Mouse (Mus musculus): Measurements from ENCODE around the gene Ppp2r5c. TPM values are rescaled to one million over a fixed set of nuclear protein-coding genes. Genes with fewer than 3 reads are reported as not detected.

The Ppp2r5c gene
- polyA plus RNA-seq (2014; fragmentation: Nextera tagmentation; extraction: Ambion mirVana), result 131 and 138 TPM in 2 replicates

- 1% methylated on average over 63 of the region's 86 CpGs for WGBS
- H3K9ac ChIP-seq (ENCODE audit: low read length), result peak within 1 kb of the TSS; percentile 91
- peak; percentile 98 for ATAC-seq (ENCODE audit: insufficient number of reproducible peaks, insufficient read depth, low FRiP score, low read depth)
- H3K36me3 ChIP-seq (ENCODE audit: control insufficient read depth, insufficient read depth, low read length), result peaks cover 9% of the 10 kb centered on the region; the same call in 1 of the 2 replicates
- H3K4me1 ChIP-seq (ENCODE audit: control insufficient read depth in 2 of 2, insufficient read depth in 2 of 2, low read length in 2 of 2), result peaks cover 2 to 8% of the 10 kb centered on the region in 2 experiments; a peak in 2 of 4 replicates
- H3K27me3 ChIP-seq (ENCODE audit: control insufficient read depth, insufficient read depth, low read length), result 0 out of 2 replicates have a peak, but pooled peaks cover 4% of the 10 kb centered on the region
- no peaks in the 10 kb centered on the region for H3K9me3 ChIP-seq (ENCODE audit: control insufficient read depth, low read length)
- peak within 1 kb of the TSS; percentile 83 to 90 for H3K4me3 ChIP-seq (ENCODE audit: control insufficient read depth in 1 of 2, insufficient read depth in 1 of 2, low read depth in 1 of 2, low read length in 2 of 2)
- H3K27ac ChIP-seq (replicated peaks in 1 of 2; ENCODE audit: control insufficient read depth in 1 of 2, insufficient read depth in 1 of 2, low read depth in 2 of 2, low read length in 2 of 2), result peak within 1 kb of the TSS; percentile 96 to 98
- peak within 1 kb of the TSS; percentile 79 for H3K4me2 ChIP-seq (ENCODE audit: low read length)
These were observed at the start of gene Ppp2r5c for GRCm38 (mm10) chr12:110446290-110447170. TSS of gene Ppp2r5c (plus strand) at chr12:110447120.

GRCm38 (mm10) chr12:110398351-110398750, 48.6 kb upstream of the Ppp2r5c start:
- Histone ChIP-seq H3K9ac (ENCODE audit: low read length) (no peak overlapping the region), H3K27ac (replicated peaks in 1 of 2; ENCODE audit: control insufficient read depth in 1 of 2, insufficient read depth in 1 of 2, low read depth in 2 of 2, low read length in 2 of 2) (no peak overlapping the region), H3K4me3 (ENCODE audit: control insufficient read depth in 1 of 2, insufficient read depth in 1 of 2, low read depth in 1 of 2, low read length in 2 of 2) (no peak overlapping the region), H3K27me3 (ENCODE audit: control insufficient read depth, insufficient read depth, low read length) (peaks cover 4% of the 10 kb centered on the region; the same call in 1 of the 2 replicates), H3K9me3 (ENCODE audit: control insufficient read depth, low read length) (peaks cover 3% of the 10 kb centered on the region; the same call in 1 of the 2 replicates), H3K36me3 (ENCODE audit: control insufficient read depth, insufficient read depth, low read length) (no peaks in the 10 kb centered on the region), H3K4me1 (ENCODE audit: control insufficient read depth in 2 of 2, insufficient read depth in 2 of 2, low read length in 2 of 2) (no peaks in the 10 kb centered on the region), H3K4me2 (ENCODE audit: low read length) (no peak overlapping the region)
- WGBS, result 31% methylated on average over 8 of the region's 8 CpGs
- no peak for ATAC-seq (ENCODE audit: insufficient number of reproducible peaks, insufficient read depth, low FRiP score, low read depth)

GRCm38 (mm10) chr12:110399161-110399560, 47.8 kb upstream of the Ppp2r5c start:
- no peaks in the 10 kb centered on the region for H3K4me1 ChIP-seq (ENCODE audit: control insufficient read depth in 2 of 2, insufficient read depth in 2 of 2, low read length in 2 of 2)
- 75% methylated on average over 6 of the region's 6 CpGs for WGBS
- H3K9me3 ChIP-seq (ENCODE audit: control insufficient read depth, low read length), result peaks cover 3% of the 10 kb centered on the region; the same call in 1 of the 2 replicates
- peaks cover 4% of the 10 kb centered on the region; the same call in 1 of the 2 replicates for H3K27me3 ChIP-seq (ENCODE audit: control insufficient read depth, insufficient read depth, low read length)
- no peak for ATAC-seq (ENCODE audit: insufficient number of reproducible peaks, insufficient read depth, low FRiP score, low read depth)
- no peak overlapping the region for H3K4me2 ChIP-seq (ENCODE audit: low read length)
- H3K36me3 ChIP-seq (ENCODE audit: control insufficient read depth, insufficient read depth, low read length), result no peaks in the 10 kb centered on the region
- H3K9ac ChIP-seq (ENCODE audit: low read length), result no peak overlapping the region
- no peak overlapping the region for H3K4me3 ChIP-seq (ENCODE audit: control insufficient read depth in 1 of 2, insufficient read depth in 1 of 2, low read depth in 1 of 2, low read length in 2 of 2)
- H3K27ac ChIP-seq (replicated peaks in 1 of 2; ENCODE audit: control insufficient read depth in 1 of 2, insufficient read depth in 1 of 2, low read depth in 2 of 2, low read length in 2 of 2), result no peak overlapping the region

GRCm38 (mm10) chr12:110400936-110401335, 46.0 kb upstream of the Ppp2r5c start:
- H3K27ac ChIP-seq (replicated peaks in 1 of 2; ENCODE audit: control insufficient read depth in 1 of 2, insufficient read depth in 1 of 2, low read depth in 2 of 2, low read length in 2 of 2), result no peak overlapping the region
- H3K27me3 ChIP-seq (ENCODE audit: control insufficient read depth, insufficient read depth, low read length), result peaks cover 4% of the 10 kb centered on the region; the same call in 1 of the 2 replicates
- 81% methylated on average over 5 of the region's 5 CpGs for whole genome bisulfite sequencing
- no peak overlapping the region for H3K4me2 ChIP-seq (ENCODE audit: low read length)
- H3K9ac ChIP-seq (ENCODE audit: low read length), result no peak overlapping the region
- H3K9me3 ChIP-seq (ENCODE audit: control insufficient read depth, low read length), result peaks cover 3% of the 10 kb centered on the region; the same call in 1 of the 2 replicates
- no peak overlapping the region for H3K4me3 ChIP-seq (ENCODE audit: control insufficient read depth in 1 of 2, insufficient read depth in 1 of 2, low read depth in 1 of 2, low read length in 2 of 2)
- H3K4me1 ChIP-seq (ENCODE audit: control insufficient read depth in 2 of 2, insufficient read depth in 2 of 2, low read length in 2 of 2), result no peaks in the 10 kb centered on the region
- no peaks in the 10 kb centered on the region for H3K36me3 ChIP-seq (ENCODE audit: control insufficient read depth, insufficient read depth, low read length)
- ATAC-seq (ENCODE audit: insufficient number of reproducible peaks, insufficient read depth, low FRiP score, low read depth), result no peak

- H3K9me3 ChIP-seq (ENCODE audit: control insufficient read depth, low read length), result peaks cover 3% of the 10 kb centered on the region; the same call in 1 of the 2 replicates
- H3K4me3 ChIP-seq (ENCODE audit: control insufficient read depth in 1 of 2, insufficient read depth in 1 of 2, low read depth in 1 of 2, low read length in 2 of 2), result no peak overlapping the region
- H3K27ac ChIP-seq (replicated peaks in 1 of 2; ENCODE audit: control insufficient read depth in 1 of 2, insufficient read depth in 1 of 2, low read depth in 2 of 2, low read length in 2 of 2), result no peak overlapping the region
- H3K36me3 ChIP-seq (ENCODE audit: control insufficient read depth, insufficient read depth, low read length), result no peaks in the 10 kb centered on the region
- H3K4me2 ChIP-seq (ENCODE audit: low read length), result no peak overlapping the region
- no peak for ATAC-seq (ENCODE audit: insufficient number of reproducible peaks, insufficient read depth, low FRiP score, low read depth)
- H3K4me1 ChIP-seq (ENCODE audit: control insufficient read depth in 2 of 2, insufficient read depth in 2 of 2, low read length in 2 of 2), result no peaks in the 10 kb centered on the region
- WGBS, result 77% methylated on average over 4 of the region's 4 CpGs
- no peak overlapping the region for H3K9ac ChIP-seq (ENCODE audit: low read length)
- H3K27me3 ChIP-seq (ENCODE audit: control insufficient read depth, insufficient read depth, low read length), result peaks cover 4% of the 10 kb centered on the region; the same call in 1 of the 2 replicates
These were observed 45.0 kb upstream of the Ppp2r5c start for GRCm38 (mm10) chr12:110401871-110402270.

- WGBS, result 52% methylated on average over 3 of the region's 3 CpGs
- ATAC-seq (ENCODE audit: insufficient number of reproducible peaks, insufficient read depth, low FRiP score, low read depth), result no peak
These were observed 30.7 kb upstream of the Ppp2r5c start for GRCm38 (mm10) chr12:110416244-110416643.

GRCm38 (mm10) chr12:110417023-110417986, 29.6 kb upstream of the Ppp2r5c start:
- no peaks in the 10 kb centered on the region for H3K9me3 ChIP-seq (ENCODE audit: control insufficient read depth, low read length)
- no peaks in the 10 kb centered on the region for H3K27me3 ChIP-seq (ENCODE audit: control insufficient read depth, insufficient read depth, low read length)
- H3K36me3 ChIP-seq (ENCODE audit: control insufficient read depth, insufficient read depth, low read length), result no peaks in the 10 kb centered on the region
- H3K27ac ChIP-seq (replicated peaks in 1 of 2; ENCODE audit: control insufficient read depth in 1 of 2, insufficient read depth in 1 of 2, low read depth in 2 of 2, low read length in 2 of 2), result no peak overlapping the region
- 48% methylated on average over 28 of the region's 28 CpGs for WGBS
- H3K9ac ChIP-seq (ENCODE audit: low read length), result peak overlapping the region; percentile 16; the same call in 1 of the 2 replicates
- no peak for ATAC-seq (ENCODE audit: insufficient number of reproducible peaks, insufficient read depth, low FRiP score, low read depth)
- peak overlapping the region; percentile 49 for H3K4me2 ChIP-seq (ENCODE audit: low read length)
- H3K4me1 ChIP-seq (ENCODE audit: control insufficient read depth in 2 of 2, insufficient read depth in 2 of 2, low read length in 2 of 2), result peaks cover 12% of the 10 kb centered on the region in 2 experiments; a peak in 3 of 4 replicates
- H3K4me3 ChIP-seq (ENCODE audit: control insufficient read depth in 1 of 2, insufficient read depth in 1 of 2, low read depth in 1 of 2, low read length in 2 of 2), result no peak overlapping the region

More at GRCm38 (mm10) chr12:110416244-110416643, 30.7 kb upstream of the Ppp2r5c start:
- H3K36me3 ChIP-seq (ENCODE audit: control insufficient read depth, insufficient read depth, low read length), result no peaks in the 10 kb centered on the region
- H3K9me3 ChIP-seq (ENCODE audit: control insufficient read depth, low read length), result no peaks in the 10 kb centered on the region
- no peak overlapping the region for H3K9ac ChIP-seq (ENCODE audit: low read length)
- H3K4me2 ChIP-seq (ENCODE audit: low read length), result no peak overlapping the region
- H3K4me1 ChIP-seq (ENCODE audit: control insufficient read depth in 2 of 2, insufficient read depth in 2 of 2, low read length in 2 of 2), result peaks cover 12% of the 10 kb centered on the region in 2 experiments; a peak in 3 of 4 replicates
- no peak overlapping the region for H3K27ac ChIP-seq (replicated peaks in 1 of 2; ENCODE audit: control insufficient read depth in 1 of 2, insufficient read depth in 1 of 2, low read depth in 2 of 2, low read length in 2 of 2)
- H3K4me3 ChIP-seq (ENCODE audit: control insufficient read depth in 1 of 2, insufficient read depth in 1 of 2, low read depth in 1 of 2, low read length in 2 of 2), result no peak overlapping the region
- H3K27me3 ChIP-seq (ENCODE audit: control insufficient read depth, insufficient read depth, low read length), result no peaks in the 10 kb centered on the region

Data from heart, embryonic 14.5 days (tissue).